Mouse (Mus musculus) lung, postnatal 0 days (tissue): ENCODE results near the gene Npas3.

Experiments used
- CTCF ChIP-seq: IDR thresholded peaks from 2 replicates; pipeline ENCODE4 v1.5.1; 2016; ENCODE audit warnings: antibody characterized with exemption, mild to moderate bottlenecking
- EP300 ChIP-seq: IDR thresholded peaks from 2 replicates; pipeline ENCODE4 v1.6.1; 2016; ENCODE audit warnings: antibody characterized with exemption, mild to moderate bottlenecking, control low read depth

- TF ChIP-seq CTCF, result no peak
- TF ChIP-seq EP300, result no peak
Observed at GRCm38 (mm10) chr12:53802381-53802780, 553.9 kb downstream of the Npas3 start.
